Mouse (Mus musculus) heart, embryonic 11.5 days (tissue): ENCODE results near the gene Tlk2. TPM values are rescaled to one million over a fixed set of nuclear protein-coding genes. Genes with fewer than 3 reads are reported as not detected.

Experiments used
- ATAC-seq: fragments of 200-750 bp; cut with Nextera tagmentation; replicated peaks from 2 replicates; pipeline ENCODE4 v1.8.0; 2017; ENCODE audit warnings: moderate library complexity; ENCODE audit not compliant: insufficient number of reproducible peaks, low FRiP score, low TSS enrichment
- H3K27ac ChIP-seq: fragments of 300-500 bp; sonication (generic); 2 replicates; pipeline ENCODE4 v1.5.1; 2014; ENCODE audit warnings: mild to moderate bottlenecking, low read depth, low read length
- H3K27me3 ChIP-seq: fragments of 300-500 bp; sonication (generic); 2 replicates; pipeline ENCODE4 v1.6.1; 2014; ENCODE audit warnings: mild to moderate bottlenecking, low read length, mixed read lengths; ENCODE audit not compliant: control insufficient read depth, insufficient read depth
- H3K36me3 ChIP-seq: fragments of 300-500 bp; sonication (generic); 2 replicates; pipeline ENCODE4 v1.6.1; 2014; ENCODE audit warnings: mild to moderate bottlenecking, low read length, moderate library complexity, mixed read lengths; ENCODE audit not compliant: control insufficient read depth, insufficient read depth
- H3K4me1 ChIP-seq: fragments of 300-500 bp; sonication (generic); 2 replicates; pipeline ENCODE4 v1.6.1; 2014; ENCODE audit warnings: low read length; ENCODE audit not compliant: control insufficient read depth, insufficient read depth
- H3K4me2 ChIP-seq: fragments of 300-500 bp; sonication (generic); 2 replicates; pipeline ENCODE4 v1.6.1; 2014; ENCODE audit warnings: mild to moderate bottlenecking, moderate library complexity
- H3K4me3 ChIP-seq: fragments of 300-500 bp; sonication (generic); 2 replicates; pipeline ENCODE4 v1.5.1; 2014; ENCODE audit warnings: low read depth, low read length
- H3K9ac ChIP-seq: fragments of 300-500 bp; sonication (generic); 2 replicates; pipeline ENCODE4 v1.6.1; 2014; ENCODE audit warnings: mild to moderate bottlenecking, low read depth, low read length, moderate library complexity
- H3K9me3 ChIP-seq: fragments of 300-500 bp; sonication (generic); replicated peaks from 2 replicates; pipeline ENCODE4 v1.6.1; 2016; ENCODE audit warnings: low read length; ENCODE audit not compliant: control insufficient read depth
- WGBS: fragments of 180-500 bp; shearing (Covaris S2); extraction: QIAGEN DNeasy Blood & Tissue Kit; methylation state at CpG from one replicate; pipeline ENCODE4 v1.1.7; 2014; ENCODE audit not compliant: insufficient replicate concordance; 5-methylcytosine and 5-hydroxymethylcytosine counted together
- polyA plus RNA-seq: library from polyadenylated mRNA; unstranded; fragments of >200 nt; fragmentation: Nextera tagmentation; extraction: Ambion mirVana; gene quantifications from 2 replicates; pipeline ENCODE4 v1.2.1, GENCODE M21; 2014

The Tlk2 gene
- polyA plus RNA-seq, 1 experiment from 2014 or later = 19.3 TPM

DNA sequence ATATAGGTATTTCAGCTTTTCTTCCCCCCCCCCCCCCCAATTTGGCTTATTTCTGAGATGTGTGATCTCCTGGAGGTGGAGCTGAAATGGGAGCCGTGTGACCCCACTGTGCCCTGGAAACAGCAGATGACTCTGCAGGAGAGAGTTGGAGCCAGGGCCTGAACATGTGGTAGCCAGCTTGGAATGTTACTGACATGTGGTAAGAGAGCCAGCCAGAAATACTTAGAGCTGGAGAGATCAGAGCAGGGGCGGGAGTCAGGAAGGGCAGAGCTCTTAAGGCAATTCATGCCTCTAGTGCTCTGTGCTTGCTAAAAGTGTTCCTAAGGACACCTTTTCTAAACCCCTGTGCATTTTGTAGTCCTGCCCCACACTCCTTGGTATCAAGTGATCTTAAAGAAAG is 103.9 kb downstream of the Tlk2 start:
- peaks cover 29% of the 10 kb centered on the region for H3K4me1 ChIP-seq
- H3K9me3 ChIP-seq = no peaks in the 10 kb centered on the region
- H3K4me2 ChIP-seq = no peak overlapping the region
- H3K27me3 ChIP-seq = no peaks in the 10 kb centered on the region
- no peak overlapping the region for H3K4me3 ChIP-seq
- no peak overlapping the region for H3K9ac ChIP-seq
- H3K36me3 ChIP-seq = peaks cover under 1% of the 10 kb centered on the region; the same call in 1 of the 2 replicates
- H3K27ac ChIP-seq = peak overlapping the region; percentile 63; the same call in 1 of the 2 replicates
- 33% methylated on average over 2 of the region's 2 CpGs for WGBS
- no peak for ATAC-seq

DNA sequence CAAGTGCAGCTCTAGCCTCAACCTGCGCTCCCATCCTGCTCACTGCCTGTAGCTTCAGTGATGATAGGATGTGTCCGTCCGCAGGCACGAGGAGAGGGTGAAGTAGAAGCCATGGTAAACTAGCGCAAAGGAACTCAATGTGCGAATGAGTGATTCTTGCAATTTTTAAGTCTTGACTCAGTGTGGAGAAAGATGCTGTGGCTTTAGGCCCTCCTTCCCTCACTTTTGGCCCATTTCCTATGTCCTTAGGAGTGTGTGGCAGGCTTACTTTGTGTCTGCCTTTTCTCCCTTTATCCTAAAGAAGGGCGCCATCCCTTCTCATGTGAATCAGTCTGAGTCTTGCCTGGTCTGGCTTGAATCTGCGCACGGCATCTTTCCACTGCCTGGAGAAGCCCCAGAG is 104.4 kb downstream of the Tlk2 start:
- no peak overlapping the region for H3K4me3 ChIP-seq
- no peaks in the 10 kb centered on the region for H3K36me3 ChIP-seq
- WGBS = 89% methylated on average over 9 of the region's 9 CpGs
- H3K4me2 ChIP-seq = no peak overlapping the region
- no peak for ATAC-seq
- peak overlapping the region; percentile 63; the same call in 1 of the 2 replicates for H3K27ac ChIP-seq
- H3K9me3 ChIP-seq = no peaks in the 10 kb centered on the region
- H3K4me1 ChIP-seq = peaks cover 29% of the 10 kb centered on the region
- no peak overlapping the region for H3K9ac ChIP-seq
- no peaks in the 10 kb centered on the region for H3K27me3 ChIP-seq

DNA sequence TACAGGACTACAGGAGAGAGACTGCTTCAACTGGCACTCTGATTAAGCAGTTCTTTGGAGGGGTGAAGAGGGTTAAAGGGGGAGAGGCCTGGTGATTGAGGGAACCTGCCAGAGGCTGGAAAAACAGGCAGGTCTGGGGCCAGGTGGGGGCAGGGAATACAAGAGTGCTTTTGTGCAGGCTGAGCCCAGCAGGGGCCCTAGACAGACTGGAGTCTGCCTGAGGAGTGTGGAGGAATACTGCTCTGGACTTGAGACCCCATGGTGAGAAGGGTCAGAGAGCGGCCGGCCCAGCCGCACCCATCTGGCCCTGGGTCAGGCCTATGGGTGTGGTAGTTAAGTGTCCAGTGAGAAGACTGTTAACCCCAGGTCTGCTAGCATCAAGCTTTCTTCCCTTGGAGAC is 107.1 kb downstream of the Tlk2 start:
- Histone ChIP-seq H3K4me3 (no peak overlapping the region), H3K9me3 (no peaks in the 10 kb centered on the region), H3K27me3 (no peaks in the 10 kb centered on the region), H3K36me3 (no peaks in the 10 kb centered on the region), H3K4me2 (no peak overlapping the region), H3K9ac (no peak overlapping the region), H3K27ac (peak overlapping the region; percentile 70), H3K4me1 (peaks cover 29% of the 10 kb centered on the region)
- ATAC-seq = no peak
- WGBS = 54% methylated on average over 3 of the region's 3 CpGs

DNA sequence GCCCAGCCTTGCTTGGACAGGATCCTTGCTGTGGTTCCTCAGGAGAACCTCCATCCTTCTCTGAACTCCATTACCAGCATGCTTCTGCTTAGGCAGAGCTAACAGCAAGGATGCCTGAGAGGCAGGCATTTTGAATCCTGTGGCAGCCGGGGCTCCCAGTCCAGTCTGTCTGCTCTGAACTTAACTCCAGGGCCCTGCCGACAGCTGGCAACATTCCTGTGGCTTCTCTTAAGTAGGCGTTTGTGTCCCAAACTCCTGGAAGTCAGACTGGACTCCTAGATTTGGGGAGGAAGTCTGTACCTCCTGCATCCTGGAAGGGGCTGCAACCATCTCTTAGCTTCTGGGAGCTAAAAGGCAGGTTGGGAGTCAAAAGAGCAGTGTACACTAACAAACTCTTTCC is 110.8 kb downstream of the Tlk2 start:
- WGBS = 43% methylated on average over 3 of the region's 3 CpGs
- Histone ChIP-seq H3K4me3 (no peak overlapping the region), H3K4me1 (peaks cover 42% of the 10 kb centered on the region), H3K36me3 (no peaks in the 10 kb centered on the region), H3K4me2 (no peak overlapping the region), H3K9me3 (no peaks in the 10 kb centered on the region), H3K9ac (no peak overlapping the region), H3K27me3 (0 out of 2 replicates have a peak, but pooled peaks cover 2% of the 10 kb centered on the region), H3K27ac (no peak overlapping the region)
- no peak for ATAC-seq

DNA sequence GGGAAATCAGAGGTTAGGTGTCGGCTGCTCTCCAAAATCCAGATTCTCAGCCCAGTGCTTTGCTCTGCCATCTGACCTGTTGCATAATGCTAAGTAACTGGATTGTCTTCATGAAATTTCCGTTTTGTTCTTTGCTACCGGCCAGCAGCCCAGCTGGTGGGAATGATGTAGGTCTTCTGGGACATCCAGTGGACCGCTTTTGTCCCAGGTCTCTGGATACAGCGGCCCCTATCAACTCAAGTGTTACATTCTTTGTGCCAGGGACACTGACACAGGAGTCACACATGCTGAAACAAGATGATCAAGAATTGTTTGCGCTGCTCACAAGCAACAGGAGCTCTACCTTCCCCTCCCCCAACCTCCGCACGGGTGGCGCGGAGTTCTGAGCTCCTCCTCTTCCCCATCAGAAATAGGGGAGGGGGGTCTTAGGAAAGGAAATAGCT is 113.1 kb downstream of the Tlk2 start:
- Histone ChIP-seq H3K4me1 (peaks cover 26% of the 10 kb centered on the region), H3K9ac (peak overlapping the region; percentile 75), H3K9me3 (no peaks in the 10 kb centered on the region), H3K4me3 (peak overlapping the region; percentile 66), H3K36me3 (no peaks in the 10 kb centered on the region), H3K27me3 (0 out of 2 replicates have a peak, but pooled peaks cover 2% of the 10 kb centered on the region), H3K27ac (peak overlapping the region; percentile 88), H3K4me2 (peak overlapping the region; percentile 95)
- ATAC-seq = no peak
- WGBS = 7% methylated on average over 10 of the region's 10 CpGs

DNA sequence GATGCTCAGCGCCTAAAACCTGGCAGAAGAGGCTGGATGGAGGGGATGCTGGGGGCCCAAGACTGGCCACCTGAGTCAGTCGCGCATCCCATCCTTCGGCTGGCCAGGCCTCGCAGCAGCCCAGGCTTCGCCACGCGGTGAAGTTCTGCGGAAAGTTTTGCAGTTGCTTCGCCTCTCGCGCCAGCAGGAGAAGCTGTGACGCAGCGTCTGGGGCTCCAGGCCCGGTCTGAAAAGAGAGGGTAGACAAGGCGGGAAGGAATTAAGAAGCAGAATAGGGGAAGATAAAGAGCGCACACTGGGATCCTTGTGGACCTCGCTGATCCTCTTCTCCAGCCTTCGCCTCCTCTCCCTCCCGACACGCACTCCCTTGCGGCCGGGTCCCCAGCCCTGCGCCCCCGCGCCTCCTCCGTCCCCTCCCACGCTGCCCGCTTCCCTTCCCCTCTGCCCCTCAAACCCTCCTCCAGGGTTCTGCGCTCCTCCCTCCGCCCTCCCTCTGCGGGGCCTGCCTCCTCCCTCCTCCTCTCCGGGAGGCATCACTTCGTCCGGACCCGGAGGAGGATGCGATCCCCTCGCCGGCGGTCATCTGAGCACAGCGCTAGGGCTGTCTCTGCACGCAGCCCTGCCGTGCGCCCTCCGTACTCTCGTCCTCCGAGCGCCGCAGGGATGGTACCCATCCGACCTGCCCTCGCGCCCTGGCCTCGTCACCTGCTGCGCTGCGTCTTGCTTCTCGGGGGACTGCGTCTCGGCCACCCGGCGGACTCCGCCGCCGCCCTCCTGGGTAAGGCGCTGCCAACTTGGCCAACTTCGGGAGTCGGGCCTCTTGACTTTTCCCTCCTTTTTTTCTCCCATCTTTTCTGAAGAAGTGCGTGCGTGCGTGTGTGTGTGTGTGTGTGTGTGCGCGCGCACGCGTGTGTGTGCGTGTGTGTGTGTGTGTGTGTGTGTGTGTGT is 113.8 kb downstream of the Tlk2 start, which contains the start of gene Mrc2:
Gene Mrc2, plus strand, starts transcription at position 520 of the 948 bp plus-strand sequence.
- Histone ChIP-seq H3K9me3 (no peaks in the 10 kb centered on the region), H3K27me3 (0 out of 2 replicates have a peak, but pooled peaks cover 2% of the 10 kb centered on the region), H3K4me1 (peaks cover 26% of the 10 kb centered on the region), H3K4me2 (peak within 1 kb of the TSS; percentile 95), H3K9ac (peak within 1 kb of the TSS; percentile 75), H3K4me3 (peak within 1 kb of the TSS; percentile 66), H3K27ac (peak within 1 kb of the TSS; percentile 88), H3K36me3 (no peaks in the 10 kb centered on the region)
- under 1% methylated on average over 67 of the region's 75 CpGs for WGBS
- ATAC-seq = peak; percentile 37

DNA sequence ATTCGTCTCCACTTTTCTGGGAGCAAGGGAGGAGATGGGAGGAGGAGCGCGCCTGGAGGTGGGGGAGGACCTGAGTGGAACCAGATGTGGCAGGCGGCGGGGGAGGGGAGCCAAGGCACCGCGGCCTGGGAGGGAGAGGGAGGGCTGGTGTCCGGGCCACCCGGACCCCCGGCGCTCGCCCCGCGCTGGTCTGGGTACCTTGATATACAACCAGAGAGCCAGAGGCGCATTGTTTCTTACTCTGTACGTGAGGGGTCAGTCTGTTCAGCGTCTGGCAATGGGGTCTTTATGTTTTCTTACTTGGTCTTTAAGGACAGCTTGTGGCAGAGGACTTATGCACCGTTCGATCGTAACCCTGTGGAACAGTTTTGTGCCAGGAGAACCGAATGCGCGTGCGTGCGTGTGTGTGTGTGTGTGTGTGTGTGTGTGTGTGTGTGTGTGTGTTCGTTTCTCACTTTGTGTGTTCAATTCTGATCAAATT is 114.5 kb downstream of the Tlk2 start:
- under 1% methylated on average over 26 of the region's 26 CpGs for WGBS
- peak overlapping the region; percentile 95 for H3K4me2 ChIP-seq
- H3K4me1 ChIP-seq = peaks cover 26% of the 10 kb centered on the region
- peak overlapping the region; percentile 75 for H3K9ac ChIP-seq
- H3K9me3 ChIP-seq = no peaks in the 10 kb centered on the region
- peak overlapping the region; percentile 41; the same call in 1 of the 2 replicates for H3K27ac ChIP-seq
- 0 out of 2 replicates have a peak, but pooled peaks cover 2% of the 10 kb centered on the region for H3K27me3 ChIP-seq
- ATAC-seq = no peak
- no peaks in the 10 kb centered on the region for H3K36me3 ChIP-seq
- peak overlapping the region; percentile 66 for H3K4me3 ChIP-seq

DNA sequence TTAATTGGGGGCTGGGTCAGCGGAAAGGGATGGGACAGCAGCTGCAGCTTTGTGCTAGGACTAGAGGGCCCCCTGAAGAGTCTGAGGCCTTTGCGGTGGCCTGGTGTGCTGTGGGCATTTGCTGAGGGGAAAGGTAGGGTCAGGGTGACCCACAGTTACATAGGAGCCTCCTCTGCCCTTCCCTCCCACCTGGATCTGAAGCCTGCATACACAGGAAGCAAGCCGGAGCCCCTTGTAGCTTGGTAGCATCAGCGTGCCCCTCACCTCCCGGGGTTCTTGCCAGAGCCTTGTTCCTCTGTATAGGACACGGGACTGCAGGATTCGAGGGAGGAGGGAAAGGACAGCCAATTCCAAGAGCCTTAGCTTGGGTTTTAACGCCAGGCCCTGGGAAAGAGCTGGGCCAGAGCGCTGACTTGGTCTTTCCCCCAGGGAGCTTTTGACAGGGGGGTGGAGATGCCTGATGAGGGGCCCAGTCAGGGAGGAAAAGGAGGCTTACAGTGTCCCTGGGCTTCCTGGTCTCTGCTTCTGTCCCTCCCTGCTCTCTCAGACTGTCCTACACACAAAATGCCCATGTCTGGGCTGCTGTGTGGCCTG is 115.4 kb downstream of the Tlk2 start:
- H3K27me3 ChIP-seq = 0 out of 2 replicates have a peak, but pooled peaks cover 2% of the 10 kb centered on the region
- peak overlapping the region; percentile 75 for H3K9ac ChIP-seq
- H3K4me2 ChIP-seq = peak overlapping the region; percentile 95
- no peaks in the 10 kb centered on the region for H3K36me3 ChIP-seq
- H3K9me3 ChIP-seq = no peaks in the 10 kb centered on the region
- 8% methylated on average over 9 of the region's 9 CpGs for WGBS
- peak overlapping the region; percentile 66 for H3K4me3 ChIP-seq
- ATAC-seq = no peak
- peak overlapping the region; percentile 37; the same call in 1 of the 2 replicates for H3K27ac ChIP-seq
- H3K4me1 ChIP-seq = peaks cover 26% of the 10 kb centered on the region
